Mouse (Mus musculus) mature B cell (primary cell): ENCODE results near the gene Olfr344.

Experiments used
- in situ Hi-C: fragments of 300-500 bp; cut with MboI; formaldehyde crosslinking; loops from 2 replicates; pipeline ENCODE4 v1.14.3; 2019

Olfr344 gene

DNA sequence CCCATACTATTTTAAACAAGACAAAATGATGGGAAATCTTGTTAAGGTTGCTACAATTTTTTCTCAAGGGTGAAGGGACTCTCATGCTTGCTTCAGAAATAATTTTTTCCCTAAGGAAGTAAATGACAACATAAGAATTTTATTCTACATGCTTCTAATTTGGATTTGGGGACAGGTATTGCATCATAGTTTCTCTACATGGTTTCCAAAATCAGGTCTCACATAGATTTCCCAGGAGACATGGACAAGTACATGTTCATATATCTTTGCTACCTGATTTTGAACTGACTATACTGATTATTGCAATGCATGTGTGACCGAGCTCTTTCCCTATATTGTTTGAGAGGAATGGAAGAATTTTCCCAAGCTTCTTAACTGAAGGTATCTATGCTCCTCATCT is at the start of gene Olfr344:
TSS of gene Olfr344 (plus strand) at position 301 of the 400 bp plus-strand sequence.
- in situ Hi-C loops = no loop called here

DNA sequence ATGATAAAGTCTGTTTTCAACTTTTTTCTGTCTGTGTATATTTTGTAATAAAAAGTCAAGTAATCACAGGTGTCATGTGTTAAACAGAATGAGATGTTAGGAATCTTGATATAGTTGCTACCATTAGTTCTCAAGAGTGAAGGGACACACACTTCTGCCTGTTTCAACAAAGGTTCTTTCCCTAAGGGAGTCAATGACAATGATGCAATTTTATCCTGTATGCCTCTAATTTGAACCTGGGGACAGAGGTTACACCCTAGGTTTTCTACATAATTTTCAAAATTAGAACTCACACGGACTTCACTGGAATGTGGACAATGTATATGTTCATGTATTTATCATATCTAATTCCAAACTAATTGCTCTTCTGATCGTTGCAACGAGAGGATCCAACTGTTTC is 41.8 kb upstream of the Olfr344 start, which contains the start of gene Olfr342:
TSS of gene Olfr342 (plus strand) at position 301 of the 400 bp plus-strand sequence.
- in situ Hi-C loops = no loop called here

DNA sequence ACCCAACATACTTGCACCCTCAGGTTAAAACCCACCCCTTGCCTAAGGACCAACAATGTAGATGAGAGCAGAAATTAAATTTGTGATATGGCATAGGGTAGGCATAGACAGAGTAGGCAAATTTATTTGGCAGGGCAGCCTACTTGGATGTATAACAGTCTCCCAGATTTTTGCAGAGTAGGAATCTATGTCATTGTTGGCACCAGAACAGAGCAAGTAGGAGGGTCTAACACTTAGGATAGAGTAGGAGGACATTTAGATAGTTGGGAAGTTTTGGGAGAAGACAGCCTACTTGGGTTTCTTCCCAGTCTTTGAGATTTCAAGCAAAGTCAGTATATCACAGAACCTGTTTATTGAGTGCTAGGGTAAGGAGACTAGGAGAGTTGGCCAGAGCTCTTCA is 1.3 kb upstream of the Olfr344 start:
- in situ Hi-C loops = no loop called here

DNA sequence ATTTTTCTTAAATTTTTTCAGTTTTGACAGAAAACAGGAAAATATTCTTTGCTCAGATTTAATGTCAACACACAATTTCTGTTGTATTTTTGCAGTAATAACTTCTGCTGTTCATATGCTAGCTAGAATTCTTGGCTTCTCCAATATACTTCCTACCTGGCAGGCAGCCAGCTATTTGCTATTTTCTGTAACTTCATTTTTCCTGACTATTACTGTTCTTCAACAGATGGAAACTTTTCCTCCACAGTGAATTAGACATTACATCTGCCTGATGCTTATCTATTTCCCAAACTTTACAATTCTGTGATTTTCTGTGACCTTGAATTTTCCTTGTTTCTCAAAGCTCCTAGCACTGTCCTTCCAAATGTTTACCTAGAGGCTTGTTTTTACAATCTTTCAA is 560 bp downstream of the Olfr344 start:
- in situ Hi-C loops = no loop called here

- in situ Hi-C loops = no loop called here
These were observed 1.4 kb downstream of the Olfr344 start for GRCm38 (mm10) chr2:36567845-36568244.
